Mouse (Mus musculus) bone marrow macrophage, adult 2 months (primary cell): ENCODE results near the gene Prrt3. TPM values are rescaled to one million over a fixed set of nuclear protein-coding genes. Genes with fewer than 3 reads are reported as not detected.

Source experiments
- H3K27ac ChIP-seq: 2 replicates; pipeline ENCODE4 v1.5.1; 2012; ENCODE audit warnings: low read depth, low read length; ENCODE audit not compliant: insufficient read depth
- H3K4me1 ChIP-seq: 2 replicates; pipeline ENCODE4 v1.6.1; 2012; ENCODE audit warnings: low read length; ENCODE audit not compliant: control insufficient read depth, insufficient read depth
- H3K4me3 ChIP-seq: 2 replicates; pipeline ENCODE4 v1.5.1; 2012; ENCODE audit warnings: mild to moderate bottlenecking, low read length, moderate library complexity; ENCODE audit not compliant: insufficient read depth
- CTCF ChIP-seq: IDR thresholded peaks from 2 replicates; pipeline ENCODE4 v1.5.1; 2012; ENCODE audit warnings: low read depth, mild to moderate bottlenecking, low read length, moderate library complexity
- POLR2A ChIP-seq: IDR thresholded peaks from 2 replicates; pipeline ENCODE4 v1.6.1; 2012; ENCODE audit warnings: mild to moderate bottlenecking, low read depth, low read length, borderline replicate concordance
- polyA plus RNA-seq: library from polyadenylated mRNA; stranded (reverse); fragments of >200 nt; gene quantifications from 2 replicates; pipeline ENCODE4 v1.2.4, GENCODE M21; 2012; ENCODE audit not compliant: missing spikeins, insufficient read depth, insufficient read length

The Prrt3 gene
- polyA plus RNA-seq, 1 experiment: not detected

DNA sequence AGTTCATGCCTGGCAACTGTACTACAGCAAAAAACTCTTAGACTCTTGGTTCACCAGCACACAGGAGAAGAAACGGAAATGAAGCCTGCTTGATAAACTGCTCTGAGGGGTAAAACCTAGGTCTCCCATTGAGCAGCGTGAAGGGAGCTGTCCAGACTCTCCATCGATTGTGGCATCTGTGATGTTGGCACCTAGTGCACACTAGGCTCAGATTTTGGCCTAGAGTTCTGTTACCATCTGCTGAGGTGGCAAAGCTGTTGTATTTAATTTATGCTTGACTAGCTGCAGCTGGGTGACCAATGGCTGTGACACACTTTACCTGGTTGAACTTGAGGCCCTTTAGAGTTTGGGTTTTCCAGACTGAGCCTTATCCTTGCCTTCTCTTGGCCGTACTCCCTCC, 54.1 kb downstream of the Prrt3 start:
- no peak for TF ChIP-seq POLR2A
- TF ChIP-seq CTCF: no peak
- Histone ChIP-seq H3K4me3 (no peak overlapping the region), H3K4me1 (peaks cover 7% of the 10 kb centered on the region), H3K27ac (no peak overlapping the region)

DNA sequence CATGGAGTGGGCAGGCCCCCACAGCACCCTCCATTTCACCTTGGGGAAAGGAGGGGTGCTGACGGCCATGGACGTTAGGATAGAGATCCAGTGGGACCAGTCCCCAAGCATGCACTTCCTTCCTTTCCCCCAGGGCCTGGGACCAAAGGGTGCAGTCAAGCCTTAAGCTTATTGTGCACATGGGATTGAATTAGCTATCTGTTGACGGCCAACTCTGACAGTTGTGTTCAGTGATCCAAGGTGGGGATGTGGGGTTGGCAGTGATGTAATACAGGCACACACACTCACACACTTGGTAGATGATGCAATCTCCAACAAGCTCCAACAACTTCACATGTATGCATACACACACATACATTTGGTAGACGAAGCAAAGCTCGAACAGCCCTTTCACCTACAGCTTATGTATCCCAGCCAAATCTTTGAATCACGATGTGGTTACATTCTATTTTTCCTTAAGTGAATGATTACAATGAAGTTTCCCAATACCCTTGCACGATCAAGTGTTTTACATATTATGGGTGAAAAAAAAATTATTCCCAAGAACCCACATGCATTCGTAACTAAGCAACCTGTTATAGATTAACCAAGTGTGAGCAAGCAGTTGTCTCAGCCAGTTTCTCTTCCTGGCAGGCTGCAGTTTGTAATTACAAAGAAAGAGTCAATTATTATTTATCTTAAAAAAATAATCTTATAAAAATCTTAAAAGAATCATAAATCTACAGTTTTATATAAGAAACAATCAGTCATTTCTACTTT, 57.3 kb downstream of the Prrt3 start:
- Histone ChIP-seq H3K4me3 (no peak overlapping the region), H3K4me1 (peaks cover 10% of the 10 kb centered on the region), H3K27ac (no peak overlapping the region)
- no peak for TF ChIP-seq CTCF
- no peak for TF ChIP-seq POLR2A

Other genes starting within 250 kb of the Prrt3 start
- not detected in 2 replicates for gene Cpne9, start 219.6 kb downstream of the Prrt3 start, polyA plus RNA-seq
- 31.6 and 34.1 TPM in 2 replicates for gene Brpf1, start 194.8 kb downstream of the Prrt3 start, polyA plus RNA-seq
- 14.9 and 15.0 TPM in 2 replicates for gene Ogg1, start 175.0 kb downstream of the Prrt3 start, polyA plus RNA-seq
- gene Camk1, start 157.9 kb downstream of the Prrt3 start, polyA plus RNA-seq: 216 and 226 TPM in 2 replicates
- gene Tada3, start 124.0 kb downstream of the Prrt3 start, polyA plus RNA-seq: 28.6 and 30.2 TPM in 2 replicates
- gene Arpc4, start 123.8 kb downstream of the Prrt3 start, polyA plus RNA-seq: 503 and 507 TPM in 2 replicates
- 12.2 and 12.5 TPM in 2 replicates for gene Ttll3, start 112.7 kb downstream of the Prrt3 start, polyA plus RNA-seq
- gene Rpusd3, start 82.6 kb downstream of the Prrt3 start, polyA plus RNA-seq: 4.6 and 6.5 TPM in 2 replicates
- gene Cidec, start 66.2 kb downstream of the Prrt3 start, polyA plus RNA-seq: 0.32 TPM in 1 of 2 replicates, not detected in the other
- gene Jagn1, start 59.4 kb downstream of the Prrt3 start, polyA plus RNA-seq: 28.4 and 31.5 TPM in 2 replicates
- gene Il17re, start 43.4 kb downstream of the Prrt3 start, polyA plus RNA-seq: 0.47 TPM in 1 of 2 replicates, not detected in the other
- not detected in 2 replicates for gene Il17rc, start 30.5 kb downstream of the Prrt3 start, polyA plus RNA-seq
- 22.0 and 23.9 TPM in 2 replicates for gene Creld1, start 18.6 kb downstream of the Prrt3 start, polyA plus RNA-seq
- 82.6 and 88.7 TPM in 2 replicates for gene Emc3, start 29.7 kb upstream of the Prrt3 start, polyA plus RNA-seq
- gene Fancd2, start 29.8 kb upstream of the Prrt3 start, polyA plus RNA-seq: 6.9 and 7.8 TPM in 2 replicates
- not detected in 2 replicates for gene Fancd2os, start 98.8 kb upstream of the Prrt3 start, polyA plus RNA-seq
- 300 and 316 TPM in 2 replicates for gene Brk1, start 102.8 kb upstream of the Prrt3 start, polyA plus RNA-seq
- gene Vhl, start 122.0 kb upstream of the Prrt3 start, polyA plus RNA-seq: 27.7 and 30.8 TPM in 2 replicates
- gene Irak2, start 136.5 kb upstream of the Prrt3 start, polyA plus RNA-seq: 54.3 and 57.5 TPM in 2 replicates
- gene Tatdn2, start 195.1 kb upstream of the Prrt3 start, polyA plus RNA-seq: 27.9 and 32.1 TPM in 2 replicates
- not detected in 2 replicates for gene Ghrl, start 217.9 kb upstream of the Prrt3 start, polyA plus RNA-seq
- 52.3 and 59.9 TPM in 2 replicates for gene Sec13, start 238.8 kb upstream of the Prrt3 start, polyA plus RNA-seq